Mouse (Mus musculus) liver, embryonic 14.5 days (tissue): Measurements from ENCODE around the gene Irf2bp2. TPM values are rescaled to one million over a fixed set of nuclear protein-coding genes. Genes with fewer than 3 reads are reported as not detected.

Source experiments
- ATAC-seq: fragments of 200-750 bp; cut with Nextera tagmentation; 2 replicates; pipeline ENCODE4 v1.8.0; 2017; ENCODE audit warnings: moderate number of reproducible peaks, mild to moderate bottlenecking, moderate library complexity; ENCODE audit not compliant: insufficient read depth
- DNase-seq, 3 experiments: peaks; one replicate each; pipeline ENCODE4 v3.0.0-alpha.2; 2012 to 2013; ENCODE audit warnings: low read depth in 3 of 3, low spot score in 3 of 3
- H3K27ac ChIP-seq: fragments of 300-500 bp; sonication (generic); 2 replicates; pipeline ENCODE4 v1.5.1; 2014; ENCODE audit warnings: moderate library complexity, mild to moderate bottlenecking, control low read depth, inconsistent platforms
- H3K27me3 ChIP-seq: fragments of 300-500 bp; sonication (generic); 2 replicates; pipeline ENCODE4 v1.6.1; 2014; ENCODE audit warnings: mild to moderate bottlenecking, low read length, moderate library complexity; ENCODE audit not compliant: control insufficient read depth, insufficient read depth
- H3K36me3 ChIP-seq: fragments of 300-500 bp; sonication (generic); replicated peaks from 2 replicates; pipeline ENCODE4 v1.6.1; 2014; ENCODE audit warnings: low read depth; ENCODE audit not compliant: control insufficient read depth, insufficient read depth
- H3K4me1 ChIP-seq, 2 experiments: fragments of 200-500 bp in 1 of 2; fragments of 300-500 bp in 1 of 2; sonication (generic) in 1 of 2; replicated peaks; 2 replicates each; pipeline ENCODE4 v1.6.1; 2012 to 2014; ENCODE audit warnings: antibody characterized with exemption in 1 of 2, inconsistent platforms in 1 of 2, low read length in 1 of 2; ENCODE audit not compliant: control insufficient read depth in 2 of 2, insufficient read depth in 2 of 2
- H3K4me2 ChIP-seq: fragments of 300-500 bp; sonication (generic); 2 replicates; pipeline ENCODE4 v1.6.1; 2014; ENCODE audit warnings: low read depth, mild to moderate bottlenecking, control low read depth, moderate library complexity
- H3K4me3 ChIP-seq, 2 experiments: fragments of 200-500 bp in 1 of 2; fragments of 300-500 bp in 1 of 2; sonication (generic) in 1 of 2; 2 replicates each; pipeline ENCODE4 v1.5.1; 2012 to 2014; ENCODE audit warnings: low read depth in 2 of 2, low read length in 2 of 2, mild to moderate bottlenecking in 2 of 2, control low read depth in 1 of 2, inconsistent platforms in 1 of 2, moderate library complexity in 1 of 2; ENCODE audit not compliant: insufficient read depth in 1 of 2
- H3K9ac ChIP-seq: fragments of 300-500 bp; sonication (generic); replicated peaks from 2 replicates; pipeline ENCODE4 v1.6.1; 2014; ENCODE audit warnings: mild to moderate bottlenecking, control low read depth, moderate library complexity
- H3K9me3 ChIP-seq: fragments of 300-500 bp; sonication (generic); 2 replicates; pipeline ENCODE4 v1.6.1; 2016; ENCODE audit warnings: low read length, mixed read lengths; ENCODE audit not compliant: control insufficient read depth
- CTCF ChIP-seq: IDR thresholded peaks from 2 replicates; pipeline ENCODE4 v1.5.1; 2016; ENCODE audit warnings: antibody characterized with exemption, low read depth, control low read depth
- EP300 ChIP-seq: IDR thresholded peaks from 2 replicates; pipeline ENCODE4 v1.6.1; 2016; ENCODE audit warnings: antibody characterized with exemption, low read depth
- WGBS: fragments of 180-500 bp; shearing (Covaris S2); extraction: QIAGEN DNeasy Blood & Tissue Kit; methylation state at CpG from one replicate; pipeline ENCODE4 v1.1.7; 2014; ENCODE audit not compliant: insufficient replicate concordance; 5-methylcytosine and 5-hydroxymethylcytosine counted together
- polyA plus RNA-seq, 2 experiments: library from polyadenylated mRNA; depleted of rRNA in 1 of 2; stranded (reverse) in 1 of 2; unstranded in 1 of 2; fragments of >200 nt; fragmentation: Nextera tagmentation in 1 of 2; extraction: Ambion mirVana in 1 of 2; gene quantifications; 2 replicates each; pipeline versions ENCODE4 v1.2.1 to v1.2.3; 2012 to 2014

Irf2bp2 gene
- polyA plus RNA-seq, 2 experiments = 2.8 to 10.9 TPM

DNA sequence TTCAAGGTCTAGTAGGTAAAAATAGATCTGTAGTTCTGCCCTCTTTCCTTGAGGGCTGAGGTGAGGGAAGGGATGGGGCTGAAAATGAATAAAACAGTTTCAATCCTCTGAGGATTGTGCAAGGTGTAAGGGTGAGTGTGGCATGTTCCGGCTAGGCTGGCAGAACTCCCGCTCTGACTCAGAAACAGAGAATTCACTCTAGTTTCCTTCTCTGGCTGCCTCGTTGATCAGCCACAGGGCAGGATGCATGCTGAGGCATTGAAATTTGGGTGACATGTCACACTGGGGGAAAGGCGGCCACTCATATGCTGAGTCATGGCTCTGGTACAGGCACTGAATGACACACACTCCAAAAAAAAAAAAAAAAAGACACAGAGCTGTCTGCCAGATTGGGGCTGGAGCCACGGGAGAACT is 42.8 kb downstream of the Irf2bp2 start:
- no peaks in the 10 kb centered on the region for H3K9me3 ChIP-seq
- H3K27ac ChIP-seq = no peak overlapping the region
- H3K36me3 ChIP-seq = no peaks in the 10 kb centered on the region
- 17% methylated on average over 5 of the region's 5 CpGs for WGBS
- TF ChIP-seq EP300 (no peak), CTCF (no peak)
- H3K4me3 ChIP-seq = no peak overlapping the region
- DNase-seq (peak in 1 of 3 experiments; percentile 33), ATAC-seq (peak; percentile 44; the same call in 1 of the 2 replicates)
- peaks cover 0 to 9% of the 10 kb centered on the region in 2 experiments; a peak in 2 of 4 replicates for H3K4me1 ChIP-seq
- H3K9ac ChIP-seq = no peak overlapping the region
- H3K27me3 ChIP-seq = no peaks in the 10 kb centered on the region
- no peak overlapping the region for H3K4me2 ChIP-seq

GRCm38 (mm10) chr8:126547841-126548240 is 45.9 kb downstream of the Irf2bp2 start:
- TF ChIP-seq CTCF (peak; percentile 31; the same call in 1 of the 2 replicates), EP300 (no peak)
- Histone ChIP-seq H3K4me2 (no peak overlapping the region), H3K27ac (no peak overlapping the region), H3K27me3 (no peaks in the 10 kb centered on the region), H3K36me3 (no peaks in the 10 kb centered on the region), H3K9ac (no peak overlapping the region), H3K9me3 (no peaks in the 10 kb centered on the region), H3K4me3 (no peak overlapping the region), H3K4me1 (peaks cover 0 to 9% of the 10 kb centered on the region in 2 experiments; a peak in 2 of 4 replicates)
- 39% methylated on average over 3 of the region's 3 CpGs for WGBS
- DNase-seq (no peak), ATAC-seq (no peak)

DNA sequence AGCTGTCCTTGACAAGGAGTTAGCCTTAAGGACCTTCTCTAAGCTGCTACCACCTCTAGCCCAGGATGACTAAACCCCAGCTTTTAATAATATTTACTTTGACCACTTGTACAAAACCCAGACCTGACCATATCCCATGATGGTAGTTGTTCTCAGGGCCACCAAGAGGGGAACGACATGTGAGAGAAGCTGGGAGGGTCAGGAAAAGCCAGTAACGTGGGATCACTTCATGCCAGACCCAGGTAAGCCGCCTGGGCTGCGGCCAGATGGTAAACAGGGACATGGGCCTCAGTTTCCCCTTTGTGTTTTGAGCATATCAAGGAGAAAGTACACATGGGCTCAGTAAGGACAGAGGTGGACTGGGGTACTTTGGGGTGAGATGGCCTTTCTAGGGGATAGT is 46.4 kb downstream of the Irf2bp2 start:
- DNase-seq (no peak), ATAC-seq (no peak)
- 74% methylated on average over 4 of the region's 4 CpGs for WGBS

DNA sequence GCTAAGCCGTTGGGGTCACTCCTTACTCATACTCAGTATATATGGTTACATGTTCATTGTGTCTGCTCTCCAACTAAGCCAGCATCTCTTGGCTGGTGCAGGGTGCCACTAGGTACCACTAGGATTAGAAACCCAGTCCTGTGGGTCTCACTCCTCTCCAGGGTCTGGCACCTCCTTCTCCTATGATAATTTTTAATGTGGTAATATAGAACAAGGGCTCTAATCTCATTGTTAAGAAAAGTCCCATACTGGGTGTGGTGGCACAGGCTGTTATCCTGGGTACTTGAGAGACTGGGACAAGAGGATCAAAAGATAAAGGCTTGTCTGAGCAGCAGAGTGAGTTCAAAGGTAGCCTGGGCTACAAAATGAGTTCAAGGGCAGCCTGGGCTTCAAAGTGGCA is 47.3 kb downstream of the Irf2bp2 start:
- H3K9ac ChIP-seq = no peak overlapping the region
- no peak for TF ChIP-seq EP300
- no peak for TF ChIP-seq CTCF
- H3K4me3 ChIP-seq = no peak overlapping the region
- no peak for ATAC-seq
- 34% methylated on average over 1 of the region's 1 CpGs for WGBS
- no peak overlapping the region for H3K27ac ChIP-seq
- peaks cover 0 to 10% of the 10 kb centered on the region in 2 experiments; a peak in 2 of 4 replicates for H3K4me1 ChIP-seq
- no peak for DNase-seq
- no peak overlapping the region for H3K4me2 ChIP-seq
- H3K27me3 ChIP-seq = no peaks in the 10 kb centered on the region
- no peaks in the 10 kb centered on the region for H3K36me3 ChIP-seq
- H3K9me3 ChIP-seq = no peaks in the 10 kb centered on the region

More for the DNA sequence above, 46.4 kb downstream of the Irf2bp2 start:
- Histone ChIP-seq H3K27me3 (no peaks in the 10 kb centered on the region), H3K4me2 (no peak overlapping the region), H3K36me3 (no peaks in the 10 kb centered on the region), H3K4me1 (peaks cover 0 to 12% of the 10 kb centered on the region in 2 experiments; a peak in 2 of 4 replicates), H3K9me3 (no peaks in the 10 kb centered on the region), H3K4me3 (no peak overlapping the region), H3K27ac (no peak overlapping the region), H3K9ac (no peak overlapping the region)
- TF ChIP-seq CTCF (no peak), EP300 (no peak)

DNA sequence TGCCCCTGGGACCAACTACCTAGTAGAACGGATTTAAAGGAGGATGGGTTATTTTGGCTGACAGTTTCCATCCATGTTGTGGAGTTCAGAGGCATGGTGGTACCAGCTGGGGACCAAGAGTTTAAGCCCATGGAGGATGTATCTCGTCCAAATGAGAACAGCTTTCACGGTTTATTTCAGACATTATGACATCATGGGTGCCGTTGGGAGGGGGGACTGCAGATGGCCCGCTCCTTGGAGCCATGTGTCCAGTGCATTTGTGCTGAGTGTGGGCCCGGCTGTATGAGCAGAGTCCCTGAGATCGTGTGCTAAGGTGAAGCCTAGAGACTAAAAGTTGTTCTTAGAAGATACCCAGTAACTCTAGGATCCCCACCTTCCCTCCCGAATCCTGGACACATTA is 50.4 kb downstream of the Irf2bp2 start:
- Histone ChIP-seq H3K36me3 (no peaks in the 10 kb centered on the region), H3K27me3 (no peaks in the 10 kb centered on the region), H3K4me3 (no peak overlapping the region), H3K9ac (no peak overlapping the region), H3K27ac (no peak overlapping the region), H3K4me2 (no peak overlapping the region), H3K4me1 (peaks cover 0 to 12% of the 10 kb centered on the region in 2 experiments; a peak in 2 of 4 replicates), H3K9me3 (no peaks in the 10 kb centered on the region)
- TF ChIP-seq CTCF (no peak), EP300 (no peak)
- ATAC-seq = no peak
- DNase-seq = no peak
- 62% methylated on average over 8 of the region's 8 CpGs for WGBS
